Mouse (Mus musculus) MEL (cell line): ENCODE measurements around the gene Zfand3.

Experiments
- HCFC1 ChIP-seq: IDR thresholded peaks from 2 replicates; pipeline ENCODE4 v1.6.1; 2012; ENCODE audit warnings: low read depth, mild to moderate bottlenecking, inconsistent platforms, low read length, improper control_type of control experiment, moderate library complexity
- POLR2A ChIP-seq, 2 experiments: IDR thresholded peaks; 2 replicates each; pipeline ENCODE4 v1.6.1; 2011 to 2012; ENCODE audit warnings: low read length in 2 of 2, mild to moderate bottlenecking in 2 of 2, control low read depth in 1 of 2, improper control_type of control experiment in 1 of 2, low read depth in 1 of 2, moderate library complexity in 1 of 2; ENCODE audit not compliant: control insufficient read depth in 1 of 2, insufficient read depth in 1 of 2, poor library complexity in 1 of 2

- TF ChIP-seq HCFC1 (no peak), POLR2A (IDR thresholded peaks at IDR 0.05; ENCODE audit: control insufficient read depth in 1 of 2, insufficient read depth in 1 of 2, low read depth in 1 of 2, low read length in 2 of 2, poor library complexity in 1 of 2) (no peak)
Measured at GRCm38 (mm10) chr17:29988141-29988540, 16.4 kb upstream of the Zfand3 start.
